Mouse (Mus musculus) heart, embryonic 14.5 days (tissue): ENCODE results near the gene Pnrc1. TPM values are rescaled to one million over a fixed set of nuclear protein-coding genes. Genes with fewer than 3 reads are reported as not detected.
A peak's percentile ranks its signal among the peaks of the same experiment; 100 is the strongest.

ENCODE experiments used
- ATAC-seq: fragments of 200-750 bp; cut with Nextera tagmentation; 2 replicates; pipeline ENCODE4 v1.8.0; 2017; ENCODE audit warnings: low read depth, moderate TSS enrichment; ENCODE audit not compliant: insufficient number of reproducible peaks, insufficient read depth, low FRiP score
- H3K27ac ChIP-seq, 2 experiments: fragments of 200-500 bp in 1 of 2; fragments of 300-500 bp in 1 of 2; sonication (generic) in 1 of 2; replicated peaks in 1 of 2; 2 replicates each; pipeline ENCODE4 v1.5.1; 2012 to 2014; ENCODE audit warnings: low read depth in 2 of 2, low read length in 2 of 2, control low read depth in 1 of 2, mild to moderate bottlenecking in 1 of 2, mixed read lengths in 1 of 2; ENCODE audit not compliant: control insufficient read depth in 1 of 2, insufficient read depth in 1 of 2
- H3K27me3 ChIP-seq: fragments of 300-500 bp; sonication (generic); 2 replicates; pipeline ENCODE4 v1.6.1; 2014; ENCODE audit warnings: mild to moderate bottlenecking, low read length, control low read depth; ENCODE audit not compliant: control insufficient read depth, insufficient read depth
- H3K36me3 ChIP-seq: fragments of 300-500 bp; sonication (generic); 2 replicates; pipeline ENCODE4 v1.6.1; 2014; ENCODE audit warnings: mild to moderate bottlenecking, control low read depth, low read length, mixed read lengths; ENCODE audit not compliant: control insufficient read depth, insufficient read depth
- H3K4me1 ChIP-seq, 2 experiments: fragments of 200-500 bp in 1 of 2; fragments of 300-500 bp in 1 of 2; sonication (generic) in 1 of 2; 2 replicates each; pipeline ENCODE4 v1.6.1; 2012 to 2014; ENCODE audit warnings: low read length in 2 of 2, control low read depth in 1 of 2, mixed read lengths in 1 of 2; ENCODE audit not compliant: control insufficient read depth in 2 of 2, insufficient read depth in 2 of 2
- H3K4me2 ChIP-seq: fragments of 300-500 bp; sonication (generic); 2 replicates; pipeline ENCODE4 v1.6.1; 2014; ENCODE audit warnings: mild to moderate bottlenecking, low read length
- H3K4me3 ChIP-seq, 2 experiments: fragments of 200-500 bp in 1 of 2; fragments of 300-500 bp in 1 of 2; sonication (generic) in 1 of 2; 2 replicates each; pipeline ENCODE4 v1.5.1; 2012 to 2014; ENCODE audit warnings: low read length in 2 of 2, mild to moderate bottlenecking in 2 of 2, control low read depth in 1 of 2, low read depth in 1 of 2, moderate library complexity in 1 of 2; ENCODE audit not compliant: control insufficient read depth in 1 of 2, insufficient read depth in 1 of 2
- H3K9ac ChIP-seq: fragments of 300-500 bp; sonication (generic); 2 replicates; pipeline ENCODE4 v1.6.1; 2014; ENCODE audit warnings: mild to moderate bottlenecking, low read length
- H3K9me3 ChIP-seq: fragments of 300-500 bp; sonication (generic); 2 replicates; pipeline ENCODE4 v1.6.1; 2016; ENCODE audit warnings: low read length, control low read depth; ENCODE audit not compliant: control insufficient read depth
- WGBS: fragments of 180-500 bp; shearing (Covaris S2); extraction: QIAGEN DNeasy Blood & Tissue Kit; methylation state at CpG from one replicate; pipeline ENCODE4 v1.1.7; 2014; 5-methylcytosine and 5-hydroxymethylcytosine counted together
- polyA plus RNA-seq: library from polyadenylated mRNA; unstranded; fragments of >200 nt; fragmentation: Nextera tagmentation; extraction: Ambion mirVana; gene quantifications from 2 replicates; pipeline ENCODE4 v1.2.1, GENCODE M21; 2014

Pnrc1 gene
- polyA plus RNA-seq, 1 experiment from 2014 or later = 119 TPM

DNA sequence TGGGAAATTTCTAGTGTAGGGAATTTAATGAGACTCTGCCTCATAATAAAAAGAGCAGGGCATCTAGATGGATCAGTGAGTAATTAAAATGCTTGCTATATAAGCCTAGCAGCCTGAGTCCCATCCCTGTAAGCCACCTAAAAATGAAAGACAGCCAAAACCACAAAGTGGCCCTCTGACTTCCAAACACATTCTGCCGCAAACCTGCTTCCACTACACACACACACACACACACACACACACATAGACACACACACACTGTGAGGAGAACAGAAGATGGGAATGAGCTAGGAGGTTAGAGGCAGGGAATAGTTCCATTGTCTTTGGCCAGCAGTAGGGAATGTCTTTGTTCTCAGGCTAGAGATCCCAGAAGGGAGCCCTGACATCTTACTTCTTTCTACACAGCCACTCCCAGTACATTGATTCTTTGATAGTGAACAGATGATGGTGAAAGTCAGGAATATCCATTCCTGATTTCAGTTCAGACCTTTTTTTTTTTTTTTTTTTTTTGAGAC lies 40.2 kb downstream of the Pnrc1 start:
- Histone ChIP-seq H3K27me3 (no peaks in the 10 kb centered on the region), H3K9ac (no peak overlapping the region), H3K4me3 (no peak overlapping the region), H3K27ac (peak overlapping the region in 1 of 2 experiments; percentile 100; a peak in 1 of 4 replicates), H3K4me1 (peaks cover 3 to 17% of the 10 kb centered on the region in 2 experiments), H3K9me3 (no peaks in the 10 kb centered on the region), H3K36me3 (peaks cover 16% of the 10 kb centered on the region), H3K4me2 (no peak overlapping the region)
- WGBS = 79% methylated on average over 1 of the region's 1 CpGs
- no peak for ATAC-seq

GRCm38 (mm10) chr4:33248915-33249314 lies 41.0 kb downstream of the Pnrc1 start:
- peak overlapping the region; percentile 71 for H3K4me2 ChIP-seq
- no peak for ATAC-seq
- WGBS = 2% methylated on average over 4 of the region's 4 CpGs
- H3K27ac ChIP-seq = peak overlapping the region; percentile 94 to 100
- H3K9ac ChIP-seq = peak overlapping the region; percentile 98
- no peaks in the 10 kb centered on the region for H3K27me3 ChIP-seq
- peaks cover 25% of the 10 kb centered on the region for H3K36me3 ChIP-seq
- H3K9me3 ChIP-seq = no peaks in the 10 kb centered on the region
- H3K4me3 ChIP-seq = peak overlapping the region; percentile 32 to 89
- peaks cover 3 to 24% of the 10 kb centered on the region in 2 experiments for H3K4me1 ChIP-seq

DNA sequence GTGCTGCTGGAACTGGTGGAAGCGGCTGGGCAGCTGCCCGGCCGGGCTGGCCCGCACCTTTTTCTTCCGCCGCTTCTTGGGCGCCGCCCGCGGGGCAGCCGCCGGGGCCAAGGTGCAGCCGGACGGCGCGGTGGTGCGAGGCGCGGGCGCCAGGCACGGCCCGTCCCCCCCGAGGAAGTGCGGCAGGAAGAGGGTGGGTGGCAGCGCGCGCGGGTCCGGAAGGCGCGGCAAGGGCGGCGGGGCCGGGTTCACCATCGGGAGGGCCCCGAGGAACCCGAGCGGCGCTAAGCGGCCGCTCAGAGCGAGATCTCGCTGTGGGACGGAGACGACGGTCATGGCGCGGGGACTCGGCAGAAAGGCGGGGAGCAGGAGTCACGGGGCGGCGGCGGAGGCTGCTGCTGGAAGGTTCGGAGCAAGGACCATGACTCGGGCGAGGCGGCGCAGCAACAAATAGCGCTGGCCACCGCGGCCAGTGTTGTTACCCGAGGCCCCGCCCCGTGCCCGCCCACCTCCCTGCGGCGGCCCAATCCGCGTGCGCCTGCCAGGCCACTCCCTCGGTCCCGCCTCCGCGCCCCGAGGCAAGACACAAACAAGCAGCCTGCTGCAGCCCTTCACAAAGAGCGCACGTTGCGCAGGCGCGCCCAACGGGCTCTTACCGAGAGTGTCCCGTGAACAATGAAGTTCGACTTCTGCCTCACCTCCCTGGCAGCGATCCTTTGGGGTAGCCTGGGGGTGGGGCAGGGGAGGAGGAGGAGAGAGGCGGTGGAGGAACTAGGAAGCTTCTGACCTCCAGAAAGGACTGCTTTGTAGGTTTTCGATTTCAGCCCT lies 41.7 kb downstream of the Pnrc1 start:
- H3K27ac ChIP-seq = peak overlapping the region; percentile 100
- peaks cover 31% of the 10 kb centered on the region for H3K36me3 ChIP-seq
- ATAC-seq = peak; percentile 90
- H3K4me1 ChIP-seq = peaks cover 3 to 24% of the 10 kb centered on the region in 2 experiments
- under 1% methylated on average over 82 of the region's 88 CpGs for WGBS
- peak overlapping the region; percentile 89 to 100 for H3K4me3 ChIP-seq
- H3K4me2 ChIP-seq = peak overlapping the region; percentile 71
- H3K9ac ChIP-seq = peak overlapping the region; percentile 98
- no peaks in the 10 kb centered on the region for H3K9me3 ChIP-seq
- H3K27me3 ChIP-seq = no peaks in the 10 kb centered on the region

GRCm38 (mm10) chr4:33247479-33248053 lies 42.4 kb downstream of the Pnrc1 start:
- Histone ChIP-seq H3K4me1 (peaks cover 3 to 24% of the 10 kb centered on the region in 2 experiments), H3K4me3 (peak overlapping the region; percentile 89 to 100), H3K27ac (peak overlapping the region; percentile 100), H3K9me3 (no peaks in the 10 kb centered on the region), H3K9ac (peak overlapping the region; percentile 98), H3K36me3 (peaks cover 38% of the 10 kb centered on the region), H3K4me2 (peak overlapping the region; percentile 87), H3K27me3 (no peaks in the 10 kb centered on the region)
- WGBS = under 1% methylated on average over 60 of the region's 60 CpGs
- ATAC-seq = peak; percentile 90

DNA sequence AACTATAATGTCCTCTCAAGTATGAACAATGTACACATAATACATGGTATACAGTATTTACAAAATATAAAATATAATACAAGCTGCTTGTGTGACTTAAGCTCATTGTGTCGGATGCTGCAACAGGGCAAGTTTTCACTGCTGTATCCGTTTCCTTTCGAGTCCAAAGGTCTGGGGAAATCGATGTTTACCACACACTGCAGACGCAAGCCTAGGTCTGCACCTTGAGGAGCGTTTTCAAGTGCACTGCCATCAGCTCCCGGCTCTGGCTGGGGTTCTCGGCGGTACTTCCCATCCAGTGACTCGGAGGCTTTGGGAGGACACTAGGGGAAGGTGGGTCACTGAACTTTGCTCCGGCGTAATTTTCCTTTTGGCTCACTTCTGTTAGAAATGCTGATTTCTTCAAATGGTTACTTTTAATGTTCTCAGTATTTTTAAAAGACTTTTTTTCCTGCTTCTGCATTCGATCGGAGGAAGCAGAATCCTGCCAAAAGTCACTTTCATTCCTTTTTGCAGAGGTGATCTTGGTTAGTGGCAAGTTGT lies 44.0 kb downstream of the Pnrc1 start:
- peak overlapping the region; percentile 79 for H3K9ac ChIP-seq
- peak overlapping the region; percentile 17 to 89; a peak in 3 of 4 replicates for H3K4me3 ChIP-seq
- H3K27me3 ChIP-seq = no peaks in the 10 kb centered on the region
- peak overlapping the region in 1 of 2 experiments; percentile 33; a peak in 1 of 4 replicates for H3K27ac ChIP-seq
- H3K4me2 ChIP-seq = peak overlapping the region; percentile 87
- H3K4me1 ChIP-seq = peaks cover 3 to 24% of the 10 kb centered on the region in 2 experiments
- ATAC-seq = no peak
- no peaks in the 10 kb centered on the region for H3K9me3 ChIP-seq
- WGBS = 77% methylated on average over 14 of the region's 14 CpGs
- H3K36me3 ChIP-seq = peaks cover 39% of the 10 kb centered on the region

GRCm38 (mm10) chr4:33243921-33244320 lies 46.0 kb downstream of the Pnrc1 start:
- WGBS = 78% methylated on average over 4 of the region's 4 CpGs
- H3K9me3 ChIP-seq = no peaks in the 10 kb centered on the region
- H3K4me2 ChIP-seq = no peak overlapping the region
- no peak overlapping the region for H3K27ac ChIP-seq
- no peak for ATAC-seq
- H3K36me3 ChIP-seq = peaks cover 39% of the 10 kb centered on the region
- H3K4me1 ChIP-seq = peaks cover 3 to 24% of the 10 kb centered on the region in 2 experiments
- no peak overlapping the region; the same call in 1 of the 2 replicates for H3K9ac ChIP-seq
- H3K4me3 ChIP-seq = no peak overlapping the region
- no peaks in the 10 kb centered on the region for H3K27me3 ChIP-seq

GRCm38 (mm10) chr4:33243016-33243758 lies 46.8 kb downstream of the Pnrc1 start:
- Histone ChIP-seq H3K27ac (peak overlapping the region in 1 of 2 experiments; percentile 41; a peak in 1 of 4 replicates), H3K4me2 (no peak overlapping the region), H3K4me1 (peaks cover 3 to 24% of the 10 kb centered on the region in 2 experiments), H3K4me3 (no peak overlapping the region), H3K27me3 (no peaks in the 10 kb centered on the region), H3K36me3 (peaks cover 39% of the 10 kb centered on the region), H3K9me3 (no peaks in the 10 kb centered on the region), H3K9ac (no peak overlapping the region)
- ATAC-seq = no peak
- 59% methylated on average over 12 of the region's 12 CpGs for WGBS
